Mouse (Mus musculus) urinary bladder, postnatal 25 days (tissue): ENCODE data around the gene Arhgdia.
"Not testable (repeated sequence)": the region's sequence is repeated elsewhere in the genome, so short reads cannot be mapped to it uniquely, and the experiment has no call there.

Source experiments
- DNase-seq: peaks from one replicate; pipeline ENCODE4 v3.0.0; 2022; ENCODE audit warnings: low spot score

Arhgdia gene

DNA sequence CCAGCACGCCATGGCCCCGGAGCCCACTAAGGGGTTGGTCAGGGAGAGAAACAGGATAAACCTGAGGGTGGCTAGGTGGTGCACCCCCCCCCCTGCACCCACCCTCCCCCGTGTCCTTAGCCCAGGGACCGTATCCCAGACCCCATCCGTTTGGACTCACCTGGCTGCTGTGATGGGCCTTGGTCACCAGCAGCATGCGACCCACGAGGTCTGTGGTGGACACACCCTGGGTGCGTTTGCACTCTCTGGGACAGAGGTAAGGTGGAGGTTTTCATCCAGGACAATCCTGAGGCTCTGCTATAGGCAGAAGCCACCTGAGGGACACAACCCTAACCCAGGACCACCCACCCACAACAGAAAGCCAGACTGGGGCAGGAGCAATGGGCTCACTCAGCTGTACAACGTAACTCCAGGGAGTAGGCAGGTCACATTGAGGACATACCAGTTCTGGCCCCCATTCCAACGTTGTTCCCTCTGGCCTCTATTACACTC, 32.1 kb upstream of the Arhgdia start:
- no peak for DNase-seq

DNA sequence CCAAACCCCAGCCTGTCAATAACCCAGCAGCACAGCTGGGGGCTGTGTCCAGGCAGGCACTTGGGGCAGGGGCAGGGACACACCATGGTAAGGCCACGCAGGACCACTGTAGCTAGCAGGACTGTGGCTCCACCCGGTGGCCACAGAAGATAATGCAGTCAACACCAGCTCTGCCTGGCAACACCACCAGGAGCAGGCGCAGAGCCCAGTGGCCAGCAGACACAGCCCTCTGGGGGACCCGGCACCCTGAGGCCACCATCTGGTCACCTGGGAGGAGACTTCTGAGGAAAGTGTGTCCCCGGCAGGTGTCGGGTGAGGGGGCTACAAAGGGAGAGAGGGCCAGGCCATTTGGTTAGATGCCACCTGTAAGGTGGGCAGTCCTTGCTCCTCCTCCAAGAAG, 31.3 kb upstream of the Arhgdia start:
- DNase-seq = peak; percentile 50

DNA sequence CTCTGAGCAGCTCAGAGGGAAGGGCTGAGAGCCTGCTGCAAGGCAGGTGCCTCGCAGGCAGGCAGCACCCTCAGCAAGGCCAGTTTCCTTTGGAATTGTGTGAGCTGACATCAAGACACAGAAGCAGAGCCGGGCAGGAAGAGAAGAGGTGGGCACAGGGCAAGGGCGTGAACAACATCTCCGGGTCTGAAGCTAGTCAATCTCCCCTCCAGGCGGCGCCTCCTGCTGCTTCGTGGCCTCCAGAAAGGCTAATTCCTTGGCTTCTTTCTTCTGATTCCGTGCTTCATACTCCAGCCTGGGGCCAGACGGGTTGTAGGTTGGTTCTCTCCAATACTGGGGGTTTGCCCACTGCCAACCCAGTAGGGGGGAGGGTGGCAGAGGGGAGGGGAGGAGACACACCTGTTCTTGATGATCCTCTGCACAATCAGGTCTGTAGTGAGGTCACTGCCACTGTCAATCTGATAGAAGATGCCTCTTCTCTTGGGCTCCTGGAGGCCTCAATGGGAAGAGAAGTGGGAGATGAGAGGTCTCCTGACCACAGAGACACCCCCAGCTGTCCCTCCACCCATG, 29.1 kb upstream of the Arhgdia start:
- no peak for DNase-seq

DNA sequence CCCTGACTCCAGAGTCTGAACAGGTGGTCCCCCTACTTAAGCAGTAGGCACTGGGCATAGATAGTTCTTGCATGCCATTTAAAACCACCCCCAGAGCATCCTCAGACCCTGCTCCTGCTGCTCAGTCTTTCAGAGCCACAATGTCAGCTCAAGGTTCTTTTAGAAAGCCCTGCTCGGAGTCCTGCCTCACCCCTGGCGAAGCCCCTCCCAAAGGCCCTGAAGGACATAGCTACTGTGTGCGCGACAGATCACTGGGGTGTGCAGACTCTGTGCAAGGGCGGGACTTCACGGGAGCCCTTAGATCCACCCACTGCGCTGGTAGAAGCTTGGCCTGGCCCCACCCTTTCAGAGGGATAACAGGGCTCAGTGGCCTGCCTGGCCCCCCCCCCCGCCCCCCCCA, 27.8 kb upstream of the Arhgdia start:
- no peak for DNase-seq

DNA sequence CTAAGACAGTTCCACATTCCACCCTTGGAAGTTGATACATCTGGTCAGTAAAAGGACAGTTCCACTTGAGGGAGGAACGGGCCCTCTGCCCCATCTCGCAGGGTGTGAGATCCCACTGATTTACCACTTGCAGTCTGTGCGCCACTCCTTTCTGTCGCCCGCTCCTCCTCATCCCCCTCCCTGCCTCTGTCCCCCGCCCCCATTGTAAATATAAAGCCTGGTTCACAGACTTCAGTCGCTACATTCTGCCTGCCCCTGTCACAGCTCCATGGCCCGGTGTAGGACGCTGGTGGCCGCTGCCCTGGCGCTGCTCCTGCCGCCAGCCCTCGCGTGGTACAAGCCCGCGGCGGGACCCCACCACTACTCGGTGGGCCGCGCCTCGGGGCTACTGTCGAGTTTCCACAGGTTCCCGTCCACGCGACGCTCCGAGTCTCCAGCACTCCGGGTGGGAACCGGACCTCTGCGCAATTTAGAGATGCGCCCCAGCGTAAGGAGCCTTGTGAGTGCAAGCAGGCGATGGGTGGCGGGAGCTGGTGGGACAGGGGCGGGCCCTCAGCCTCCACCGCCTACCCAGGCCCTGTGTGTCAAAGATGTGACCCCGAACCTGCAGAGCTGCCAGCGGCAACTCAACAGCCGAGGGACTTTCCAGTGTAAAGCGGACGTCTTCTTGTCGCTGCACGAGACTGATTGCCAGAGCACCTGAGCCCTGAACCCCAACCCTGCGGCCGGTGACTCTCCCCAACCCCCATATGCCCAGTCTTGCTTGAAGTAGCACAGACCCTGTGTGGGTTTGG, 27.0 kb upstream of the Arhgdia start, which contains the start of gene Npb:
Gene Npb (plus strand): TSS at position 237 of the 794 bp plus-strand sequence.
- no peak for DNase-seq

DNA sequence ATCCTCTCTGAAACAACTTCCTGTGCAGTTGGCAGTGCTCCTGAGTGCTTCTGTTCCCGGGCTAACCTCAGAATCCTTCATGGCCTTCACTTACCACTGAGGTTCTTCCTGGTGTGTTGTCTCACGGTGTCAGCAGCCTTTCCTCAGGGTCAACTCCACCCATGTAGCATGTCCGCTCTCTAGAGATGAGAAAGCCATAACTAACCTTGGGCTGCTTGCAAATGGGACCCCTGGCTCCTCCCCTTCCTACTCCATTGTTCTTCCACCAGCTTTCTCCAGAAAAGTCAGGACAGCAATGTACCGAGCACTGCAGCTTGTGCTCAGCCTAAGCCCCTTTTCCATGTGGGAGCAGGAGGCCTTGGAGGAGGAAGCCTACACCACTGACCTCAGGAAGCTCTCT, 25.3 kb upstream of the Arhgdia start:
- no peak for DNase-seq

DNA sequence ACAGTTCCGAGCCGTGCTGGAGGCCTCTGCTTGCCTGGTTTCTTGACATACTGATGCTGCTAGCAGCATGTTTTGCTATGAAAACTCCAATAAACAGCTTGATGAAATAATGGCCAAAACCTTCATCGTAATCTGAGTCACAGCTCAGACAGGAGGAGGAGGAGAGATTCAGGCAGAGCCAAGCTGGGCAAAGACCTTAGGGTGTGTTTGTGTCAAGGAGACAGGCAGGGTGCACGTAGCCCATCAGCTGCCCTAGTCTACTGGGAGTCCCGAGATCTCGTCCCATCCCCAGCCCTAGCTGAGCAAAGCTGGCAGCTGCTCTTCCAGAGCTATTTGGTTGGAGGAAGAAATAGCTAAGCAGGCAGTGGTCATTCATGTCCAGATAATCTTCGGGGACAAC, 24.2 kb upstream of the Arhgdia start:
- DNase-seq = no peak

DNA sequence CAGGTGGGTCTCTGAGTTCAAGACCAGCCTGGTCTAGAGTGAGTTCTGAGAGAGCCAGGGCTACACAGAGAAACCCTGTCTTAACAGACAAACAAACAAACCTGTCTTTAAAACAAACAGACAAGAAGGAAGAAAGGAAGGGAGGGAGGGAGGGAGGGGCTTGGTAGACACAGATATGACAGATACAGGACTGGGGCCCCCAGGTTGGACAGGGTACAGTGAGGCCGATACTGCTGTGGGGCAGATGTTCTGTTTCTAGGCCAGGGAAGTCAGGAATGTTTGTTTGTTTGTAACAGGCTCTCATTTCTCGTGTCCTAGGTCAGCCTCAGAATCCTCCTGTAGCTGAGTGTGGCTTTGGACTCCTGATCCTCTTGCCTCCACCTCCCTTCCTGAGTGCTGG, 22.1 kb upstream of the Arhgdia start:
- DNase-seq = no peak

DNA sequence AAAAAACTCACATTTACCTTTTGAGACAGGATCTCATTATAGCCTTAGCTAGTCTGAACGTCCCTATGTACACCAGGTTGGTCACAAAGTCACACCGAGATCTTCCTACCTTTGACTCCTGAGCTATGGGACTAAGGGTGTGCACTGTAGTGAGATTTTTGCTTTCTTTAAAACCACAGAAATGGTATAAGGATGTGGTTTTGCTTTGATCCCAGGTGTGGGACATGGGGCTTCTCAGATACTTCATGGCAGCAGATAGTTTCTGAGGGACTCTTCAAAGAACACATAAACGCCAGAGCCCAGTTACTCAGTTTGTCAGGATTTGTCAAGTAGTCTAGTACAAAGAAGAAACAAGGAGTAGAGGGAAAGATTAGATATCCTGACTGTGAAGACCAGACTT, 19.3 kb upstream of the Arhgdia start:
- no peak for DNase-seq

DNA sequence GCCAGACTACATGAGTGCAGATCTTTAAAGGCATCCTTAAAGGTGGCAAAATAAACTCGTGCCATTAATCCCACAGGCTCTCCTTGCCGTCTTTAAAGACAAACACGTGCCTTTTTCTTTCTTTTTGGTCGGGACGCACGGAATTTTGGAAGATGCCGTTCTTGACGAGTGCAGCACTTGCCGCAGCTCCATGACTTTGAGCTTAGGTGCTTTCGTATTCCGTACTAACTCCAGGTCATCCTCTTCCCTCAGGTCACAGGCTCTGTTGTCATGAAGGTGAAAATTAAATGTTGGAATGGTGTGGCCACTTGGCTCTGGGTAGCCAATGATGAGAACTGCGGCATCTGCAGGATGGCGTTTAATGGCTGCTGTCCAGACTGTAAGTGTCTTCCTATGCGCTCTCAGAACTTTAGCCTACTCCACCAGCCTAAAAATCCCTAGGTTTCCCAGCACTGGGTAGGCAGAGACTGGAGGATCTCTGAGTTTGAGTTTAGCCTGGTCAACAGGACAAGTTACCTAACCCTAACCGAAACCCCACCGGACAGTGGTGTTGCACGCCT, 17.6 kb upstream of the Arhgdia start:
- DNase-seq = no peak

DNA sequence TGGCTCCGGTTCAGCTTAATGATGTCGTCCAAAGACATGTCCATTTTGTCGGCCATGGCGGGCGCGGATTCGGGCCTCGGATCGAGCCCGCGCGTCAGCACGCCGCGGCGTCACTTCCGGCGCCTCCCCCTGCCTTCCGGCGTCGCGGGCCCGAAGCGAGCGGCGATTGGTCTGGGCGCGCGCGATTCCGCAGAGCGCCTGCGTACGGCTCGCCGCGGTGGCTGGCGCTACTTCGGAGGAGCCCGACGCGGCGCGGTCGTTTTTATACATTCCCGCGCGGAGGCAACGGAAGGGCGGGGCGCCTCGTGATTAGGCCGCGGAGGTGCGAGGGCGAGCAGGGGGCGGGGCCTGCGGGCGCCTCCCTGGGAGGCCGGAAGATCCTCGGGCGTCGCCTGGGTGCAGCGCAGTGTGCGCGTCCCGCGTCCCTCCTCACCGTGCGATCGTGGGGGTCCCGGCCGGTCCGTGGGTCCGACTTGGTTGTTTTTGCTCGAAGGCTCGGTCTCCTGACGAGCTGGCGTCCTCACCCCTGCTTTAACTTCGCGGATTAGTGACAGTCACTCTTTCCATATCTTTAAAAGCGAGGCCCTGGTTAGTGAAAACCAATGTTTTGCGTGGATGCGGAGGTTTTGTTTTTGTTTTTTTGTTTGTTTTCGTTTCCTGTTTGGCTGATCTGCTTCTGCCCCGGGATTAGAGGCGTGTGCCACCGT, 17.0 kb upstream of the Arhgdia start, which contains the start of the genes Alyref and Anapc11:
Gene Alyref (minus strand): TSS at position 83 of the 707 bp plus-strand sequence.
Gene Anapc11 (plus strand): TSS at position 139 of the 707 bp plus-strand sequence.
- DNase-seq = peak; percentile 94

DNA sequence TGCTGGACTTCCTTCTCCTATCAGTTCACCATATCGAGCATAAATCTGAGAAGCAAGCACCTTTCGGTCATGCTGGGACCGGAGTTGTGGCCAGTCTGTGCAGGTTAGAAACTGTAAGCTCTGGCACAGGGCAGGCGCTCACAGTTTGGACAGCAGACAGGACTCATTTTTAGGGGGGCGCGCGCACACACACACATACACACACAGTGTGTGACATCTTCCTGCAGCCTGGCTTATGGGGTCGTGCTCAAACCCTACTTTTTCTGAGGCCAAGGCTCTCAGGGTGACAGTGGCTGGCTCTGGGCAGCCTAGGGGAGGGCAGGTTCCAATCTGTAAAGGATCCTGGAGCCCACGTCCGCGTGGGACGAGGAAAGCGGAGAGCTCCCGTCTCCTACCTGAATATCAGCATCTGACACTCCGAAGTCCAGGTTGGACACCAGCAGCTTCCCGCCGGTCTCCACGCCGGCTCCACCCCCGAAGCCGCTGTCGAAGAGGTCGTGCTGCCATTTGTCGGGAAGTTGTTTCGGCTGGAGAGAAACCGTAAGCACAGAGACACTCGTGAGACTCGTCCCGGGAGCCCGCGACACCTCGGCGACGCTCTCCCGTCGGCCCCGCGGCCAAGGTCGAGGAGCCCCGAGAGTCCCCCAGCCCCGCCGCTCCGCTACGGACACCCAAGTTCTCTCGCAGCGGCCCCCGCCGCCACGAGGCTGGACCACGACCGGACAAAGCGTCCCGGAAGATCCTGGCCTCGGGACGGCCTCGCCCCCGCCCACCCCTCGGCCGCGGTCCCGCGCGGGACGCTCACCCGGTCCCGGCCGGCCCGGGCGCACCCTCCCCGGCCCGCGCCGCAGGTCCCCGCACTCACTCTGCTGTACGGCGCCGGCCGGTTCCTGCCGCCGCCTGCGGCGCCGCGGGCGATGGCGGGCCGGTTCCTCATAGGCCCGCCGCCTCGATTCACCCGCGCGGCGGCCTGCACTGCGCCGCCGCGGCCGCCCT, 16.1 kb upstream of the Arhgdia start:
- no peak for DNase-seq

DNA sequence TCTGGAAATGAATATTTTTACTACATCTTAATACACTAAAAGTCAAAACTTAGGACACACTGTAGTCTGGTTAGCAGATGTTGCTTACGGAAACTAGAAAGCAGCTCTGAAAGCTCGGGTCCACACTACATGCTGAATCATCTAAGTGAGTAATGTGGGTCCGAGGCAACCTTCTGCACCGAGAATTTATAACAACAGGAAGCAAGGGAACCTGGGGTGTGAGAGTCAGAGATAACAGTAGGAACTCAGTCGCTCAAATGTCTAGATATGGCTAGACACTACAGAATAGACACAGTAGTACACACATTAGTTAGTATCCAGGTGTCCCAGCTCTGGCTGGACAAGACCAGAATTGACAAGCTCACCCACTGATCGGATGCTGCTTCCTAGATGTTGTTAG, 7.1 kb upstream of the Arhgdia start:
- DNase-seq = no peak

DNA sequence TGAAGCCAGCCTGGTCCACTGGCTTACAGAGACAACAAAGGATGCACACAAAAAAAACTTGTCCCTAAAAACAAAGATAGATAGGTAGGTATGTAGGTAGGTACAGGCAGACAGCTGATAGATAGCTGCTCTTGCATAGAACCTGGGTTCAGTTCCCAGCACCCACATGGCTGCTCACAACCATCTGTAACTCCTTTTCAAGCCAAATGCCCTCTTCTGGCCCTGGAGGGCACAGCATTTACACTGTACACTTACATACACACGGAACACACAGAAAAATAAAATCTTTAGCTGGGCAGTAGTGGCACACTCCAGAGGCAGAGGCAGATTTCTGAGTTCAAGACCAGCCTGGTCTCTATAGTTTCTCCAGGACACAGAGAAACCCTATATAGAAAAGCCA, 2.5 kb upstream of the Arhgdia start:
- DNase-seq = no peak

DNA sequence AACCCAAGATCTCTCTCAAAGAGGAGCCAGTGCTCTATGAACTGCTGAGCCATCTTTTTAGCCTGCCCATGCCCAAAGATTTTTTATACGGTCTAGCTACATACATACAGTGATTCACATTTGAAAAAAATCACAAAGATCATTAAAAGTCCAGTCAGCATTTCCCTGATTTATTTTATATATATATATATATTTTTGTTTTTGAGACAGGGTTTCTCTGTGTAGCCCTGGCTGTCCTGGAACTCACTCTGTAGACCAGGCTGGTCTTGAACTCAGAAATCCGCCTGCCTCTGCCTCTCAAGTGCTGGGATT, 1.5 kb upstream of the Arhgdia start:
- DNase-seq = not testable (repeated sequence)

DNA sequence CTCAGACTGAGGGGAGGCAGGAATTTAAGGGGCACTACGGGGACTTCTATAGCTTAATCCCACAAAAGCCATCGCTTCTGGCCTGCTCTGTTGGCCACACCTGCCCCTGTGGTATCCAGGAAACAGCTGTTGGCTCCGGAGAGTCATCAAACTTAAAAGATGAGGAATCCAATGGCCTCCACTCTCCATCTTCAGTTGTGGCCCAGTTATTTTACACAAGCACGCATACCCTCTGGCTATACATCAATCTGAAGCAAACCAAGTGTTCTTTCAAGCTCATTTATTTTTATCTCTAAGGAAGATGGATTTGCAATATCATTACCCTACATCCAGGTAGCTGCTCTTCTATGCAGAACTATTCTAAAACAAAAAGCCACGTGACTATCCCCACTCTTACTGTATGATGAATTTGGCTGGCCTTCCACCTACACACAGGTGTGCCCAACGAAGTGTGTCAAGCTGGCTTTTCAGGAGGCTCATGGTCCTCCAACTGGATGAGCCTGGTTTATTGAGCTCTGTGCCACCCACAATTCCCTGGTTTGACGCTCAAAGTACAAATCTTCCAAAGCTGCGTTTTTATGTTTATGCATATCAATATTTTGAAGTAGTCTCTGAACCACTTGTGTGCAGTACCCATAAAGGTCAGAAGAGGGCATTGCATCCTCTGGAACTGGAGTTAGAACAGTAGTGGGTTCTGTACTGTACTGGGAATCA, 1.0 kb upstream of the Arhgdia start:
- no peak for DNase-seq

DNA sequence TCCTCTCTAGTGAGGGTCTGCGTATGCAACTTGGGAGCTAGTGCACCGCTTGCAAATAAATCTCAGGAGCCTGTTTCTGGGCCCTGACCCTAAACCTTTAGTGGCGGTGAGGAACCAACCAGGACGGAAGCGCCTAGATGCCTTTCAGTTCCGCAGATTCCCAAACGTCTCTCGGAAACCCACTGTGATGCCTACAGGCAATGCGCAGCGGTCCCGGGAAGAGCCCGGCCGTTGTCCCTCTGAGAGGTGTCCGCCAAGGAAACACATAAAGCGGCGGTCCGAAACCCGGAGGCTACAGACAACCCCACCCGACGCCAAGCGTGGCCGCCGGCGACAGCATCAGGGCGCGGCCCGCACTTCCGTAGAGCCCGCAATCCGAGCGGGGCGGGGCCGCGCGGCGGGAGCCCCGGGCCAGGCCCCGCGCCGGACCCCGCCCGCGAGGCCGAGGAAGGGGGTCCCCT, 523 bp downstream of the Arhgdia start:
- DNase-seq = peak; percentile 45

DNA sequence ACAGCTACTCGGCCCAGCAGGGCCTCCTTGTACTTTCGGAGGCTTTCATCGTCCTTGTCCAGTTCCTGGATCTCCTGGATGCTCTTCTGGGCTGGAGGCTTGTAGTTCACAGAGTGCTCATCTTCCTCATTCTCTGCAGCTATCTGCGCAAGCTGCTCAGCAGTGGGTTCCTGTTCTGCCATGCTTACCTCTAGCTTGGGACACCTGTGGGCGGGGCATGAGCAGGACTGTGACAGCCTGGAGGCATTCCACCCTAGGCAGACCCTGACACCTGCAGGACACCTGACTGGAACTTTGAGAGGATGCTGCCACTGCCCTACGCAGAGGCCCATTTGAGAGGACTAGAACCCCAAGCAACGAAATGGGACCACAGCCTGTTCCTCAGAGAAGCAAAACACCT, 1.2 kb downstream of the Arhgdia start:
- DNase-seq = peak; percentile 24

DNA sequence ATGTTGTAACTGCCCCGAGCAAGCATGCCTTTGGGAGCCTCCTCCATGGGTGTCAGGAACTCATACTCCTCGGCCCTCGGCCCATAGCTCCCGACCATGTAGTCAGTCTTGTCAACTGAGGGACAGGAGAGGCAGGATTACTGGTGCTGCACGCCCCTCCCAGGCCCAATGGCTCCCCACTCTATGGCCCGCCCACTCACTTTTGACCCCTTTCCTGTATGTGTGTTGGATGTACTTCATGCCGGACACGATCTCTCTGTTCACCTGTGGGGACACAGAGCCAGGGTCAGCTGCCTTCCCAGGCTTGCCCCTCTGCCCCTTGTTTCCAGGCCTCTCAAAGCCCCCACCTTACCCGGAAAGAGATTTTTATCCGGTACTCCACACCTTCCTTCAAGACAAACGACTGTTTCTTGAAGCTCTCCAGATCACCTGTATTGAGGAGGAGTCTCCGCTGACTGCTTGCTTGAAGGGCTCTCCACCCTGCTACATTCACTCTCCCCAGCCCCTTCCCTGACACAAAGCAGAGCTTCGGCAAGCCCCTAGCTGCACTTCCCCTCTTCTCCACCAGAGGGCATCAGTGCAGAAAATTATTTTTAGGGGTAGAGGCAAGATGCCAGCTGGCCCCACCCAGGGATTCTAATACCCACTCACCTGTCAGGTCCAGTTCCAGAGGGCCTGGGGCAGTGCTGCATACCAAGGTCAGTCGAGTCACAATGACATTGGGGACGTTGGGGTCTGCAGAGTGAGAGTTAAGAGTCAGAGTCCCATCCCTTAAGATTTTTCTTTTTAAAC, 1.9 kb downstream of the Arhgdia start:
- DNase-seq = peak; percentile 71

DNA sequence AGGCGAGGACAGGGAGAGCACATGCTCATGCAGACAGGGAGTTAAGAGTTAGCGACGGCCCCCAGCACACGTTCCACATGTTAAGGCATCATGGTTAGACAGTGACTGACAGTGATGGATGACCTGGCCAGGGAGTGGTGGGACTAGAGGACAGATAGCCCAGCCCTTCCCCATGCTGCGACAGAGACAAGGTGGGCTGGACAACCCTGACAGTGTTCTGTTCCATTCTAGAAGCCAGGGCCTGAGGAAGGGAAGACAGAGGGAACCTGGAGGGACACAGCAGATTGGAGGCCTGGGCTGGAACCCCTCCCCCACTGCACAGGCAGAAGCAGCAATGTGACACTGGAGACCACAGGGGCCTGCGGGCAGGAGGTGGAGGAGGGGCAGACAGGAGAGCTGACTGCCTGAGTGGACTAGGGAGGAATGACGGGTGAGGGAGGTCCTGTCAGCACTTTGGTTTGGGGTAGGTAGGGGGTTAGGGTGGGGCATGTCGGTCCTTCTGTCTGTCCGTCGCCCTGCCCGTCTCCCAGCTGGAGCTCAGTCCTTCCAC, 2.7 kb downstream of the Arhgdia start:
- DNase-seq = no peak
